Mouse (Mus musculus): ENCODE data around the gene Usp46. TPM values are rescaled to one million over a fixed set of nuclear protein-coding genes. Genes with fewer than 3 reads are reported as not detected.

The Usp46 gene
- polyA plus RNA-seq (2015; fragmentation: Nextera tagmentation; extraction: Ambion mirVana): 37.7 and 40.6 TPM in 2 replicates

DNA sequence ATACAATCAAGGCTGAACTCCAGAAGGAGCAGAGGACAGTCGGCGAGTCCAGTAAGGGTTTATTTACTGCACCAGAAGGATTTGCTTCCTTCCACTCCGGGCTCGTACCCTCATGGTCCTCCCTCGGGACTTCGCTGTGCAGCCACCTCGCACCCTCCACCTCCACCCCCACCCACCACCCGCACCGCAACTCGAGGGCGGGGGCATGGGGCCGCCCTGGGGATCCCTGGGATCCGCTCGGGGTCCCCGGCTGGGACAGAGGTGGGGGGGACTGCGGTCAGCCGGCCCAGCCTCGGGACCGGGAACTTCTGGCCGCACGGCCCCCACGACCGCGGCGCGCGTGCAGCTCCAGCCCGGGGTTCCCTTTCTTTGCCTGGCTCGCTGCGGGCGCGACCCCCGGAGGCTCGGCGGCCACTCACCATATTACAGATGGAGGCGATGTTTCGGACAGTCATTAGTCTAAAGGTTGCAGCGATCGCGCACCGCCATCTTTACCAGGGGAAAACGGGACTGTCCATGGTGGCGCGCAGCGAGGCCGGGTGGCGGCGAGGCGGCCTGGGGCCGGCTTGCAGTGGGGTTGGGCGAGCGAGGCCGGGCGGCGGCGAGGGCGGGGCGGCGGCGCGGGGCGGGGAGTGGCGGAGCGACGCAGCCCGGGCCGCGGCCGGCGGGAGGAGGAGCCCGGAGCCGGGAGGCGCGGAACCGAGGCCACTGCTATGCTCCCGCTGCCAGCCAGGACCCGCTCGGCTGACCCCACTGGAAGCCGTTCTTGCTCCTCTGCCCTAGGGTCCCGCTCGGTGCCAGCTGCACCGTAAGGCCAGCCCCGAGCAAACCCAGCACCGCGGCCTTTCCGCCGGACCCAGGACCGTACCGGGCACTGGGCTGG lies at the start of gene Usp46:
TSS of gene Usp46 (minus strand) at position 601 of the 883 bp plus-strand sequence.
- WGBS: under 1% methylated on average over 73 of the region's 89 CpGs
- H3K4me1 ChIP-seq (ENCODE audit: control insufficient read depth, insufficient read depth, low read depth, low read length): peaks cover 25% of the 10 kb centered on the region
- H3K27ac ChIP-seq (ENCODE audit: low read depth, low read length): peak within 1 kb of the TSS; percentile 87
- peak within 1 kb of the TSS; percentile 72 for H3K4me3 ChIP-seq (ENCODE audit: low read length)
- no peaks in the 10 kb centered on the region for H3K9me3 ChIP-seq (ENCODE audit: control insufficient read depth, low read length)
- H3K27me3 ChIP-seq (replicated peaks; ENCODE audit: control insufficient read depth, insufficient read depth, low read length): no peaks in the 10 kb centered on the region
- peak; percentile 91 for ATAC-seq
- H3K4me2 ChIP-seq (ENCODE audit: low read length): peak within 1 kb of the TSS; percentile 91
- H3K9ac ChIP-seq (ENCODE audit: low read depth, low read length): peak within 1 kb of the TSS; percentile 96
- H3K36me3 ChIP-seq (ENCODE audit: control insufficient read depth, insufficient read depth, low read length): no peaks in the 10 kb centered on the region

DNA sequence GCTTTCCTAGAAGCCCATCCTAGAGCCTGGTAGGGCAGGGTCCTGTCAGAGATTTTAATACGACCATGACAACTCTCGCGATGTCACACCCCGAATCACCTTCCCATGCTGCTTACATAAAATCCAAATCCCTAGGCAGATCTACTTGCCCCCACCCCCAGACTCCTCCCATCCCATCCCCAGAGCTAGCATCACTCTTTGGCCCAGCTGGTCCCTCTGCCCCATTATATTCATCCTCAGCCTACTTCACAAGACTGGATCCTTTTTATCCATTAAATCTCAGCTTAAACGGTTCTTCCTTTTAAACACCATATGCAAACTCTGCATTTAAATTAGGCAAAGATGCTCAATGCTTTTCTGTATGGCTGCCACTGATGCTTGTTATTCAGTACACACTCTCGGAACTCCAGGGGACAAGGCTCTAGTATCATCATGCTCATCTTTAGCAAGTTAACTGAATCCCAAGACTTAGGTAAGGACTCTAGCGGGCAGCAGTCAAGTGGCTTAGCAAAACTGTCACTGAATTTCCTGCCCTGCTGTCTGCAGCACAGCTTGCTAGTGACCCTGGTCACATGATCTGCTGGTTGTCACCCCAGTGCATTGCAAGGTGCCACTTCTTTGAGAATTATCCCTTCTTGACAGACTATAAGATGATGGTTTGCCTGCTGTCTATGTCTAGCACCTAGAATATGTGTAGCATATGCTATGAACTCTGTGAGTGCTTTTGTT lies 45.9 kb upstream of the Usp46 start:
- Histone ChIP-seq H3K27me3 (replicated peaks; ENCODE audit: control insufficient read depth, insufficient read depth, low read length) (no peaks in the 10 kb centered on the region), H3K9ac (ENCODE audit: low read depth, low read length) (no peak overlapping the region), H3K4me2 (ENCODE audit: low read length) (no peak overlapping the region), H3K4me1 (ENCODE audit: control insufficient read depth, insufficient read depth, low read depth, low read length) (no peaks in the 10 kb centered on the region), H3K9me3 (ENCODE audit: control insufficient read depth, low read length) (no peaks in the 10 kb centered on the region; the same call in 1 of the 2 replicates), H3K4me3 (ENCODE audit: low read length) (no peak overlapping the region), H3K36me3 (ENCODE audit: control insufficient read depth, insufficient read depth, low read length) (no peaks in the 10 kb centered on the region), H3K27ac (ENCODE audit: low read depth, low read length) (no peak overlapping the region)
- ATAC-seq: no peak
- WGBS: 71% methylated on average over 7 of the region's 7 CpGs

DNA sequence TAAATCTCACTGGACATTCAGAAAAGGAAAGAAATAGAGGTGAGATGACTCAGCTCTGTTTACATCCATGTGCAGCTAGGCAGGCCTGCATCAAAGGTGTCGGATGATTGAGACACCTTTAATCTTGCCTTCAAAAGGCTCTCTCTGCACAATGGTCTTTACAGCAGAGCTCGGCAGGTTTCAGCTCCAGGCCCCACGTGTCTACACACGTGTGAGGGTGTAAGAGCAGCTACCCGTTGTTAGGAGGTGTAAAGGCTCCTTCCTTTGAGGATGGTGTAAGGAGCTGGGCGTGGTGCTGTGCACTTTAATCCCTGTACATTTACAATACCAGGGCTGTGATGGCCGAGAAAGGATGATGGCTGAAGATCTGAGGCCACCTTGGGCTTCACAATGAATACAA lies 37.2 kb upstream of the Usp46 start:
- H3K36me3 ChIP-seq (ENCODE audit: control insufficient read depth, insufficient read depth, low read length): no peaks in the 10 kb centered on the region
- no peak for ATAC-seq
- 80% methylated on average over 7 of the region's 7 CpGs for WGBS

DNA sequence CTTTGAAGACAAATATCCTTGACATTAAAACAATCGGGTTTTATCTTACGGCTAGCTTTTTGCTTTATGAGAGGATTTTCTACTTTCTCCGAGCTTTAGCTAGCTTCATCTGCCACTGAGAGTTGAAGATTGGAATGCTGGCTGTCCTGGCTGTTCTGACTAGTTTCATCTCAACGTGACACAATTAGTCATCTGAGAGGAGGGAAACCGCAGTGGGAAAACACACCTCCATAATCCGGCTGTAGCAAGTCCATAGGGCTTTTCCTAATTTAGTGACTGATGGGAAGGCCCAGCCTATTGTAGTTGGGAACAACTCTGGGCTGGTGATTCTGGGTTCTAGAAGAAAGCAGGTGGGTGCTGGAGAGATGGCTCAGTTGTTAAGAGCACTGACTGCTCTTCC lies 33.5 kb upstream of the Usp46 start:
- H3K9ac ChIP-seq (ENCODE audit: low read depth, low read length): no peak overlapping the region
- no peaks in the 10 kb centered on the region for H3K9me3 ChIP-seq (ENCODE audit: control insufficient read depth, low read length)
- peaks cover 4% of the 10 kb centered on the region; the same call in 1 of the 2 replicates for H3K36me3 ChIP-seq (ENCODE audit: control insufficient read depth, insufficient read depth, low read length)
- H3K27ac ChIP-seq (ENCODE audit: low read depth, low read length): no peak overlapping the region
- no peak overlapping the region for H3K4me3 ChIP-seq (ENCODE audit: low read length)
- H3K27me3 ChIP-seq (replicated peaks; ENCODE audit: control insufficient read depth, insufficient read depth, low read length): no peaks in the 10 kb centered on the region
- H3K4me2 ChIP-seq (ENCODE audit: low read length): no peak overlapping the region
- 87% methylated on average over 6 of the region's 6 CpGs for WGBS
- ATAC-seq: no peak
- no peaks in the 10 kb centered on the region for H3K4me1 ChIP-seq (ENCODE audit: control insufficient read depth, insufficient read depth, low read depth, low read length)

More for the DNA sequence above, 37.2 kb upstream of the Usp46 start:
- Histone ChIP-seq H3K27me3 (replicated peaks; ENCODE audit: control insufficient read depth, insufficient read depth, low read length) (no peaks in the 10 kb centered on the region), H3K9ac (ENCODE audit: low read depth, low read length) (no peak overlapping the region), H3K27ac (ENCODE audit: low read depth, low read length) (no peak overlapping the region), H3K9me3 (ENCODE audit: control insufficient read depth, low read length) (no peaks in the 10 kb centered on the region), H3K4me2 (ENCODE audit: low read length) (no peak overlapping the region), H3K4me1 (ENCODE audit: control insufficient read depth, insufficient read depth, low read depth, low read length) (no peaks in the 10 kb centered on the region), H3K4me3 (ENCODE audit: low read length) (no peak overlapping the region)

DNA sequence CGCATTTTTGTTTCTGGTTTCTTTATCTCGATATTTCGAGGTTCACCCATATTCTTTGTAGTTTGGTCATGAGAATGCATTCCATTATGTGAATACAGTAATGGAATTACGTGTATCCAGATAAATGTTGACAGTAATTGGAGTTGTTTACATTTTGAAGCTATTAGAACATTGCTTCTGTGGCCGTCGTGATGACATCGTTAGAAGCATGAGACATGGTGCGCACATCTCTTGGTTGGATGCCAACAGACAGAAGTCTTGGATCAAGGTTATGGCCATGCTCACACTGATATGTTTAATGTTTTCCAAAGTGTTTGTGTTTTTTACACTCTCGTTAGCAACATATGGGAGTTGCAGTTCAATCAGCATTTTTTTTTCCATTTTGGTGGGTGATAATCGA lies 30.8 kb upstream of the Usp46 start:
- peaks cover 10% of the 10 kb centered on the region for H3K4me1 ChIP-seq (ENCODE audit: control insufficient read depth, insufficient read depth, low read depth, low read length)
- no peak for ATAC-seq
- H3K9me3 ChIP-seq (ENCODE audit: control insufficient read depth, low read length): no peaks in the 10 kb centered on the region
- 90% methylated on average over 10 of the region's 10 CpGs for WGBS
- no peak overlapping the region for H3K4me3 ChIP-seq (ENCODE audit: low read length)
- H3K4me2 ChIP-seq (ENCODE audit: low read length): no peak overlapping the region
- no peaks in the 10 kb centered on the region for H3K27me3 ChIP-seq (replicated peaks; ENCODE audit: control insufficient read depth, insufficient read depth, low read length)
- H3K9ac ChIP-seq (ENCODE audit: low read depth, low read length): no peak overlapping the region
- H3K27ac ChIP-seq (ENCODE audit: low read depth, low read length): no peak overlapping the region
- peaks cover 7% of the 10 kb centered on the region; the same call in 1 of the 2 replicates for H3K36me3 ChIP-seq (ENCODE audit: control insufficient read depth, insufficient read depth, low read length)

DNA sequence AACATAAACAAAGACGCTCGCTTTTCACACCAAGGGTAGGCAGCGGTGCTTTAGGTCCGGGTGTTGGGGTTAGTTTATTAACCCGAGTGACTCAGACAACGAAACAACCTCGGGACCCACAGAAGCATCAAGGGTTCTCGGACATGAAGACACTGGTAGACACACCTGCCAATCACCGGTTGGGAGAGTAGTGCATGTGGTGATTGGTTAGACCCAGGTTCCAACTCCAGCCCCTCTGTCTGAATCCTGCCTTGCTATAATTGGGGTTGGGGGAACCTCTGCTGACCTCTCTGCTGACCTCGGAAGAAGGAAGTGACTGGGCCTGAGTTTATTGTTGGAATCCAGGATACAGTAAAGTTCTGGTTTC lies 29.6 kb upstream of the Usp46 start:
- H3K27me3 ChIP-seq (replicated peaks; ENCODE audit: control insufficient read depth, insufficient read depth, low read length): no peaks in the 10 kb centered on the region
- peaks cover 13% of the 10 kb centered on the region for H3K4me1 ChIP-seq (ENCODE audit: control insufficient read depth, insufficient read depth, low read depth, low read length)
- H3K36me3 ChIP-seq (ENCODE audit: control insufficient read depth, insufficient read depth, low read length): peaks cover 7% of the 10 kb centered on the region; the same call in 1 of the 2 replicates
- no peaks in the 10 kb centered on the region for H3K9me3 ChIP-seq (ENCODE audit: control insufficient read depth, low read length)
- no peak overlapping the region for H3K27ac ChIP-seq (ENCODE audit: low read depth, low read length)
- ATAC-seq: no peak
- no peak overlapping the region for H3K9ac ChIP-seq (ENCODE audit: low read depth, low read length)
- H3K4me2 ChIP-seq (ENCODE audit: low read length): no peak overlapping the region
- H3K4me3 ChIP-seq (ENCODE audit: low read length): no peak overlapping the region
- WGBS: 85% methylated on average over 10 of the region's 10 CpGs

DNA sequence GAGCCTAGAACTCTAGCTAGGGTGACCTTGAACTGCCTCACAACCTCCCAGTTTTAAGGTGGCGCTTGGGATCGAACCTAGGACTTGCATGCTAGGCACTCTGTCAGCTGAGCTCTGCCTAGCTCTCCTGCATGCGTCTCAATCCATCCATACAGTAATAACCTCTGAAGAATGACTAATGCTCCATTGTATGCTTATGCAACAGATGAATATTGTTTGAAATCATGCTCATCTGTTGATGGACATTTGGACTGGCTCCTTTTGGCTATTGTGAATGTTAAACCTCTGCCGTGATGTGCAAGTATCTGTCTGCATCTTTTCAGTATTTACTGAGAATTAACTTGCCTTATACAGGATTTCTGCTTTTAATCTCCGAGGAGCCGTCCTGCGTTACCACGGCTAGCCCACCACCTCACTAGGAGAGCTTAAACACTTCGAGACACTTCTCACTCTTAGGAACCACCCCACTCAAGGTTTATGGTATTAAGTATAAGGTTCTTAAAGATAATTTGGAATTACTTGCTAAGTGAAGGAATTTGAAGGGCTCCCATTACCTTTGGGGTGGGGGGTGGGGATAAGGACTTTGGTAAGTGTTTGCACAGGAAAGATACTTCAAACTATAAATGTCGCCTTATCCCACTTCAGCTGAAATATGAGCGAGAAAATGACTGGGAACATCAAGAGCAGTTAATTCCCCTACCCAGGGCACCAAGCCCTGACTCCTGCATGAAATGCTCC lies 29.1 kb upstream of the Usp46 start:
- H3K4me1 ChIP-seq (ENCODE audit: control insufficient read depth, insufficient read depth, low read depth, low read length): peaks cover 13% of the 10 kb centered on the region
- no peaks in the 10 kb centered on the region for H3K27me3 ChIP-seq (replicated peaks; ENCODE audit: control insufficient read depth, insufficient read depth, low read length)
- H3K27ac ChIP-seq (ENCODE audit: low read depth, low read length): no peak overlapping the region
- peaks cover 7% of the 10 kb centered on the region; the same call in 1 of the 2 replicates for H3K36me3 ChIP-seq (ENCODE audit: control insufficient read depth, insufficient read depth, low read length)
- no peaks in the 10 kb centered on the region for H3K9me3 ChIP-seq (ENCODE audit: control insufficient read depth, low read length)
- no peak overlapping the region for H3K4me3 ChIP-seq (ENCODE audit: low read length)
- ATAC-seq: no peak
- H3K4me2 ChIP-seq (ENCODE audit: low read length): no peak overlapping the region
- H3K9ac ChIP-seq (ENCODE audit: low read depth, low read length): no peak overlapping the region
- WGBS: 92% methylated on average over 11 of the region's 11 CpGs

DNA sequence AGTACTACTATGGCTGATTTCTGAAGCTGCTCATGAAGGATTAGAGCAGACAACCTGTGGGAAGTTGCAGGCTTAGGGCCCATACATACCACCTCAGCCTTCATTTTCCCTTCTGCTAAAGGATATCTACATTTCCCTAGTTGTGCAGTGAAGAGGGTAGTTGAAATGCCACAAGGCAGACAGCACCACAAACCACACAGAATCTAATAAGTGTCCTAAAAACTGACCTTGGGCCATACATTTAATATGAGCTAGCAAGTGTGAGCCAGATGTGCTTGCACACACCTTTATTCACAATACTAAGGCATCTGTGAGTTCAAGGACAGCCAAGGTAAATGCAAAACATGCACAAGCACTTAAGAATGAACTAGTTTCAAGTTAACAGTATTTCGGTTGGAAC lies 27.8 kb upstream of the Usp46 start:
- H3K27me3 ChIP-seq (replicated peaks; ENCODE audit: control insufficient read depth, insufficient read depth, low read length): no peaks in the 10 kb centered on the region
- no peak overlapping the region for H3K27ac ChIP-seq (ENCODE audit: low read depth, low read length)
- 100% methylated on average over 1 of the region's 1 CpGs for WGBS
- no peak for ATAC-seq
- H3K4me1 ChIP-seq (ENCODE audit: control insufficient read depth, insufficient read depth, low read depth, low read length): peaks cover 13% of the 10 kb centered on the region
- H3K4me2 ChIP-seq (ENCODE audit: low read length): no peak overlapping the region
- peaks cover 7% of the 10 kb centered on the region; the same call in 1 of the 2 replicates for H3K36me3 ChIP-seq (ENCODE audit: control insufficient read depth, insufficient read depth, low read length)
- no peak overlapping the region for H3K9ac ChIP-seq (ENCODE audit: low read depth, low read length)
- no peak overlapping the region for H3K4me3 ChIP-seq (ENCODE audit: low read length)
- H3K9me3 ChIP-seq (ENCODE audit: control insufficient read depth, low read length): no peaks in the 10 kb centered on the region
